Mouse (Mus musculus) skeletal muscle tissue, adult 2 months (tissue): Measurements from ENCODE around the gene Gucy2d.

Source experiments
- DNase-seq: peaks from one replicate; pipeline ENCODE4 v3.0.0-alpha.2; 2012; ENCODE audit warnings: low read depth, low spot score

The Gucy2d gene

DNA sequence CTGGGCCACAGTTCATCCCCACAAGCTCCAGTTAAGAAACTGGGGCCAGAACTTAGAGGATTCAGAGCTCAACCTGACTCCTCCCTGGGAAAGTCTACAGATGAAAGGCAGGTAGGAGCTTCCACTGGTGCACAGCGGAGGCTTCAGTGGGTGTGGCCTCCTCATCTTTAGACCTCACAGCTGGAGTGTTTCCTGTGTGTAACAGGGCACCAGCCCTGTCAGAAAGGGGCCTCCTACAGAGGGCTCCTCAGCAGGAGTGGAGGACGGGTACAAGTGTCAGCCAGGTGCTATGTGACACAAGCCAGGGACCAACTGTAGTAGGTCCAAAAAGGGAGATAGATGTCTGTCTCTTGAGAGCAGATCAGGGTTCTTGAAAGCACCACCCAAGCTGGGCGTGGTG, 73.0 kb downstream of the Gucy2d start:
- DNase-seq = no peak

- DNase-seq = peak; percentile 59
These were observed 82.4 kb downstream of the Gucy2d start for GRCm38 (mm10) chr7:98522576-98522975.

GRCm38 (mm10) chr7:98523070-98523812, 83.0 kb downstream of the Gucy2d start:
- DNase-seq = peak; percentile 60

DNA sequence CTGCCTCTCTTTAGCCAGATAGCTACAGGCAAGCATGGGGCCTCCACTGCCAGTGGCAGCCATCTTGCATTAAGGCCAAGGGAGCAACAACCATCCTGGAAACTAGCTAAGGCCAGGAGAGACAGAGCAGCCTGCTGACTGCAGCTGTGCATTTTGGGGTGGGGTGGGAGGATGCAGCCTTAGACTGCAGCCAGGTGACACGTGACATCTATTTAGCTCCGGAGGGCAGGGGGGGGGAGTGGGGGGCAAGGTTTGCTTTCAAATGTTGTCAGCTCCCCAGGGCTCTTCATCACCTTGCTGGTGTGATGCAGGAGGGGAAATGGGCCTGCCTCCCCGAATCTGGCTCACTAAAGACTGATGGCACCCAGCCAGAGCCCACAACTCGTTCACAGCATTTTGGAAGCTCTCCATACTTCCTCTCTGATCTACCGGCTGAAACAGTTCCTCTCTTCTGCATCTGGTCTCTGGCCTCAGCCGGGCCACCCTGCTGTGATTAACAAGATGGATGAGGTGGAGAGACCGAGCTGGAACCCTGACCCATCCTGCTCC, 83.7 kb downstream of the Gucy2d start:
- DNase-seq = no peak

DNA sequence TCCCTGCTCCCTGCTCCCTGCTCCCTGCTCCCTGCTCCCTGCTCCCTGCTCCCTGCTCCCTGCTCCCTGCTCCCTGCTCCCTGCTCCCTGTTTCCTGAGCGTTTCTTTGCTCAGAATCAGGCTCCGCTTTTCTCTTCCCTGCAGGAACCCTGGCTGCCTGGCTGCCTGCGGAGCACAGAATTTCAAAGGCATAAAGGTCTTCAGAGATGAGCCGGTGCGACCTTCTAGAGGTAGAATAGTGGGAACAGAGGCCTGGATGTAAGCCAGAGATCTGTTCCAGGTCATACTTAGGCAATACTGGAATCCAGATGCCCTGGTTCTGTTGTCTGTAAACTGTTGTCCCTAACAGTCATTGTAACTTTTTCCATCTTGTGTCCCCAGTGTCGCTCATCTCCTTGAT, 84.2 kb downstream of the Gucy2d start:
- no peak for DNase-seq

- DNase-seq = no peak
These were observed 84.9 kb downstream of the Gucy2d start for GRCm38 (mm10) chr7:98524869-98525699.
